Comparison of ENCODE assay signal across 9 mouse cellular contexts in genomic region chr1:38307821-38308704, GRCm38 (mm10).
DNase-seq lines count a peak whose midpoint lies in the region; ATAC-seq lines count a peak whose summit lies in the region.
"Had no signal": no experiment of that assay in that cellular context is flagged by ENCODE, and none has a peak within 500 bp of the region (broad histone marks: within the 10 kb centered on the region; RNA-seq: fewer than 3 reads in every experiment).

No protein-coding gene starts in this region.

- H3K27me3 ChIP-seq in forebrain, embryonic 12.5 days = no peaks in the 10 kb centered on the region
- H3K27me3 ChIP-seq in forebrain, embryonic 11.5 days (ENCODE audit: control insufficient read depth, insufficient read depth, low read length) = no peaks in the 10 kb centered on the region
- H3K27me3 ChIP-seq in embryonic facial prominence, embryonic 15.5 days = no peaks in the 10 kb centered on the region
- no peaks in the 10 kb centered on the region for H3K27me3 ChIP-seq in heart, embryonic 12.5 days (replicated peaks)
- H3K27me3 ChIP-seq: liver, embryonic 13.5 days had no signal

- H3K4me2 ChIP-seq in forebrain, embryonic 12.5 days = no peak overlapping the region
- no peak overlapping the region for H3K4me2 ChIP-seq in forebrain, embryonic 11.5 days (ENCODE audit: low read depth, low read length, severe bottlenecking)
- H3K4me2 ChIP-seq in embryonic facial prominence, embryonic 15.5 days (replicated peaks) = no peak overlapping the region
- H3K4me2 ChIP-seq in heart, embryonic 12.5 days = no peak overlapping the region
- H3K4me2 ChIP-seq: liver, embryonic 13.5 days had no signal

- DNase-seq in forebrain, embryonic 11.5 days (ENCODE audit: low spot score) = no peak
- peak; percentile 84 for DNase-seq in Muller cell, postnatal 12 days (ENCODE audit: inconsistent ontology term)
- DNase-seq in kidney, postnatal 4 days = peak; percentile 54 to 61
- peak; percentile 33 for DNase-seq in ovary, adult 18-20 months (ENCODE audit: low spot score)
- DNase-seq in T-cell, adult 2 months (ENCODE audit: low spot score) = no peak
- DNase-seq: liver, embryonic 13.5 days had no signal

- no peak overlapping the region for H3K9ac ChIP-seq in forebrain, embryonic 12.5 days
- no peak overlapping the region for H3K9ac ChIP-seq in forebrain, embryonic 11.5 days (ENCODE audit: low read length)
- no peak overlapping the region for H3K9ac ChIP-seq in embryonic facial prominence, embryonic 15.5 days
- H3K9ac ChIP-seq in heart, embryonic 12.5 days = 0 out of 2 replicates have a peak overlapping the region, but pooled peaks have one; percentile 37
- H3K9ac ChIP-seq: liver, embryonic 13.5 days had no signal

- peak overlapping the region; percentile 14; the same call in 1 of the 2 replicates for H3K27ac ChIP-seq in forebrain, embryonic 12.5 days
- no peak overlapping the region for H3K27ac ChIP-seq in forebrain, embryonic 11.5 days (ENCODE audit: low read depth, low read length)
- H3K27ac ChIP-seq in embryonic facial prominence, embryonic 15.5 days (replicated peaks) = peak overlapping the region; percentile 75
- H3K27ac ChIP-seq in heart, embryonic 12.5 days (ENCODE audit: poor library complexity, severe bottlenecking) = peak overlapping the region; percentile 92
- H3K27ac ChIP-seq: liver, embryonic 13.5 days had no signal

- H3K4me3 ChIP-seq in forebrain, embryonic 12.5 days (replicated peaks) = no peak overlapping the region
- H3K4me3 ChIP-seq in forebrain, embryonic 11.5 days (ENCODE audit: low read depth, low read length) = no peak overlapping the region
- no peak overlapping the region for H3K4me3 ChIP-seq in embryonic facial prominence, embryonic 15.5 days (replicated peaks)
- H3K4me3 ChIP-seq in heart, embryonic 12.5 days = no peak overlapping the region
- H3K4me3 ChIP-seq: liver, embryonic 13.5 days had no signal

- H3K36me3 ChIP-seq in forebrain, embryonic 12.5 days (replicated peaks) = no peaks in the 10 kb centered on the region
- no peaks in the 10 kb centered on the region for H3K36me3 ChIP-seq in forebrain, embryonic 11.5 days (ENCODE audit: control insufficient read depth, insufficient read depth, low read length)
- H3K36me3 ChIP-seq in embryonic facial prominence, embryonic 15.5 days = no peaks in the 10 kb centered on the region
- H3K36me3 ChIP-seq in heart, embryonic 12.5 days = no peaks in the 10 kb centered on the region
- H3K36me3 ChIP-seq: liver, embryonic 13.5 days had no signal

- 67% methylated on average over 7 of the region's 7 CpGs for WGBS in forebrain, embryonic 12.5 days
- WGBS in forebrain, embryonic 11.5 days = 80% methylated on average over 7 of the region's 7 CpGs
- WGBS in embryonic facial prominence, embryonic 15.5 days = 60% methylated on average over 7 of the region's 7 CpGs
- WGBS in heart, embryonic 12.5 days = 40% methylated on average over 7 of the region's 7 CpGs

- H3K9me3 ChIP-seq in forebrain, embryonic 12.5 days = no peaks in the 10 kb centered on the region
- H3K9me3 ChIP-seq in forebrain, embryonic 11.5 days (ENCODE audit: control insufficient read depth, low read length) = no peaks in the 10 kb centered on the region
- no peaks in the 10 kb centered on the region for H3K9me3 ChIP-seq in embryonic facial prominence, embryonic 15.5 days (replicated peaks)
- no peaks in the 10 kb centered on the region for H3K9me3 ChIP-seq in heart, embryonic 12.5 days (replicated peaks)
- H3K9me3 ChIP-seq: liver, embryonic 13.5 days had no signal

- H3K4me1 ChIP-seq in forebrain, embryonic 12.5 days = peaks cover 9% of the 10 kb centered on the region; the same call in 1 of the 2 replicates
- no peaks in the 10 kb centered on the region for H3K4me1 ChIP-seq in forebrain, embryonic 11.5 days (replicated peaks; ENCODE audit: control insufficient read depth, insufficient read depth, low read length)
- H3K4me1 ChIP-seq in embryonic facial prominence, embryonic 15.5 days = peaks cover 42% of the 10 kb centered on the region
- peaks cover 35% of the 10 kb centered on the region for H3K4me1 ChIP-seq in heart, embryonic 12.5 days (replicated peaks)

- ATAC-seq in forebrain, embryonic 12.5 days (ENCODE audit: low FRiP score) = no peak
- ATAC-seq in forebrain, embryonic 11.5 days (replicated peaks; ENCODE audit: low FRiP score) = no peak
- peak; percentile 66 for ATAC-seq in embryonic facial prominence, embryonic 15.5 days (ENCODE audit: insufficient number of reproducible peaks, low FRiP score, low TSS enrichment, low read depth)
- ATAC-seq in heart, embryonic 12.5 days (ENCODE audit: insufficient number of reproducible peaks, low FRiP score) = peak; percentile 74; the same call in 1 of the 2 replicates

Comparison
In these comparisons a context has a peak if more than half of its experiments do, and no peak if none do; other contexts are left out.
1. ATAC-seq: peak in embryonic facial prominence, embryonic 15.5 days (single experiment) and heart, embryonic 12.5 days (single experiment); none in forebrain, embryonic 12.5 days (single experiment) and forebrain, embryonic 11.5 days (single experiment).
2. DNase-seq: peak in Muller cell, postnatal 12 days (single experiment), kidney, postnatal 4 days (2 of 2) and ovary, adult 18-20 months (single experiment); none in forebrain, embryonic 11.5 days (single experiment) and T-cell, adult 2 months (single experiment).